Mouse (Mus musculus) cortical plate, adult 2 months (tissue): Measurements from ENCODE around the gene Cd2ap. TPM values are rescaled to one million over a fixed set of nuclear protein-coding genes. Genes with fewer than 3 reads are reported as not detected.
"Not testable (repeated sequence)": the region's sequence is repeated elsewhere in the genome, so short reads cannot be mapped to it uniquely, and the experiment has no call there.

Experiments
- H3K27ac ChIP-seq: fragments of 200-500 bp; 2 replicates; pipeline ENCODE4 v1.5.1; 2012; ENCODE audit warnings: low read length, control low read depth, inconsistent platforms; ENCODE audit not compliant: insufficient read depth
- H3K4me1 ChIP-seq: fragments of 200-500 bp; 2 replicates; pipeline ENCODE4 v1.6.1; 2011; ENCODE audit warnings: low read length; ENCODE audit not compliant: control insufficient read depth, insufficient read depth
- H3K4me3 ChIP-seq: fragments of 200-500 bp; 2 replicates; pipeline ENCODE4 v1.5.1; 2011; ENCODE audit warnings: mild to moderate bottlenecking, low read length, control low read depth; ENCODE audit not compliant: insufficient read depth
- CTCF ChIP-seq: fragments of 200-500 bp; IDR thresholded peaks from 2 replicates; pipeline ENCODE4 v1.5.1; 2011; ENCODE audit warnings: mild to moderate bottlenecking, control low read depth, low read length; ENCODE audit not compliant: insufficient read depth; ENCODE audit errors: extremely low read depth
- POLR2A ChIP-seq: fragments of 200-500 bp; IDR thresholded peaks from 2 replicates; pipeline ENCODE4 v1.6.1; 2011; ENCODE audit warnings: mild to moderate bottlenecking, low read length, control low read depth; ENCODE audit not compliant: insufficient read depth; ENCODE audit errors: extremely low read depth
- polyA plus RNA-seq: library from polyadenylated mRNA; depleted of rRNA; stranded (reverse); fragments of >200 nt; gene quantifications from 2 replicates; pipeline ENCODE4 v1.2.3, GENCODE M21; 2012; rRNA removed

Cd2ap gene
- polyA plus RNA-seq = 19.9 and 20.9 TPM in 2 replicates

DNA sequence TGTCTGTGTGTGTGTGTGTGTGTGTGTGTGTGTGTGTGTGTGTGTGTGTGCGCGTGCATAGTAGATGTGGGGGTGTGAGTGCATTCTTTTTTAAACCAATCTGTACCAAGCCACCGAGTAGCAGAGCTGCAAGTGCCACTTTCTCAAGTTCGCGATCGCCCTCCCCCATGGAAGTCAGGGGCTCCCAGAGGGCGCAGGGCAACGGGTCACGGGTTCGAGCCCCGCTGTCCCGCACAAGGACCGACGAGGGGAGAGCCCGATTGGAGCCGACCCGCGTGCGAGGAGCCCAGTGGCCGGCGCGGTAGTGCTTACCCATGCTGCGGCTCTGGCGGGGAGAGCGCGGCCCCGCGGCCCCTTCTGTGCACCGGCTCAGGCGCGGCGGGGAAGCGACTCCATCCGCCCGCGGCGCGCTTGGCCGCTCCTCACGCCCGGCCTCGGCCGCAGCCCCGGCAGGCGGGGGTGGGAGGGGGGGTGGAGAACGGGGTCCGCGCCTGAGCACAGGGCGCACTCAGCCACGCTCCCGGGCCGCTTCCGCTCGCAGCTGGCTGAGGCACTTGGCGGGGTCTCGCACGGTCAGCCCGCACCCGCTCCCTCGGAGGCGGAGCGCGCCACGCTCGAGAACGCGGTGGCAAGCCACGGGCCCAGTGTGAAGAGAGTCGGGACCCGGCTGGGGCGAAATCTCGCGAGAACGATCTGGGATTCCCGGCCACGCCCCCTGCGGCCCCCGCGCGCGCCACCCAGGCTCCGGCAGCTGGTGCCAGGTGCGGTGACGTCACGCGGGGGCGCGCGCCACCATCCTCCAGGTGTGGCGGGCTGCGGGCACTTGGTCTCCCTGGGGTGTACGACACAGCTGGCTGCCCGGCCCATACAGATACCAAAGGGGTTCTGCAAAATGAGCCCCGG is at the start of gene Cd2ap:
Cd2ap (minus strand) TSS at position 665 of the 903 bp plus-strand sequence.
- peak; percentile 80 for TF ChIP-seq POLR2A
- TF ChIP-seq CTCF = no peak
- H3K4me1 ChIP-seq = peaks cover 2% of the 10 kb centered on the region; the same call in 1 of the 2 replicates
- H3K4me3 ChIP-seq = peak within 1 kb of the TSS; percentile 61
- H3K27ac ChIP-seq = peak within 1 kb of the TSS; percentile 95

- Histone ChIP-seq H3K4me1 (no peaks in the 10 kb centered on the region), H3K27ac (no peak overlapping the region), H3K4me3 (no peak overlapping the region)
- TF ChIP-seq POLR2A = no peak
- no peak for TF ChIP-seq CTCF
These were observed 48.3 kb upstream of the Cd2ap start for GRCm38 (mm10) chr17:42924731-42925130.

DNA sequence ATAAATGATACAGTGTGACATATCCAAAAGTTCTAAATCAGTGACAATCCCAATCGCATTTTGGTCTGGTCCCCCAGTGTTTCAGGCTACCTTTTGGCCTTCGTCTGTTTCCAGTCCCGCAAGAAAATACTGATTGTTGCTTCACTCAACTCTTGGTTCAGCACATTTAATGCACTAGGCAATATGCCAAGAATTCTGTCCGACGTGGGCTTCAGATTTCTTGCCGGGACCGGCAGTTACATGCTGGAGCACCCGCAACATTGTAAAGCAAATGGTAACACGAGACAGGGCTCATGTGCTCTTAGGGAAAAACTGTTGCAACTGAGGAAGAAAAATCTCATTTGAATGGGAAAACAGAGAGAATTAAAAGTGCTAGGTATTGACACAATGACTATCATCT is 42.3 kb upstream of the Cd2ap start:
- H3K27ac ChIP-seq = no peak overlapping the region
- H3K4me3 ChIP-seq = no peak overlapping the region
- no peaks in the 10 kb centered on the region for H3K4me1 ChIP-seq
- TF ChIP-seq CTCF = no peak
- TF ChIP-seq POLR2A = no peak

DNA sequence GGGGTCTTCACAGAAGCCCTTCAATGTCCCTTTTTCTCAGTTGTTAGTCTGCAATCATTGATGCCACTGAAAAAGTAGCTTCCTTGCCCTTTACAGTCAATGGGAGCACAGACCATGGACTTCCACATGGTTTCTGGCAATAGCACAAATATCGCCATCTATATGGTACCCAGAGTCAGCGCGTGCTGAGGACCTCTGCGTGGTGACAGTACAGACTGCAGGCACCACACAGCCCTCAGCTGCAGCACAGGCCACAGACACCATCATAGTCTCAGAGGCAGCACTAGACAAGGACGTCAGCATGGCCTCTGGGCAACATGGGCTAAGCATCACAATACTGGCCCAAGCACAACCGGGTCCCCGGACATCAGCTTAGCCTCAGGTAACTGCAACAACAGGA is 38.3 kb upstream of the Cd2ap start:
- no peak overlapping the region for H3K27ac ChIP-seq
- no peak overlapping the region for H3K4me3 ChIP-seq
- no peak for TF ChIP-seq CTCF
- TF ChIP-seq POLR2A = no peak
- no peaks in the 10 kb centered on the region for H3K4me1 ChIP-seq

DNA sequence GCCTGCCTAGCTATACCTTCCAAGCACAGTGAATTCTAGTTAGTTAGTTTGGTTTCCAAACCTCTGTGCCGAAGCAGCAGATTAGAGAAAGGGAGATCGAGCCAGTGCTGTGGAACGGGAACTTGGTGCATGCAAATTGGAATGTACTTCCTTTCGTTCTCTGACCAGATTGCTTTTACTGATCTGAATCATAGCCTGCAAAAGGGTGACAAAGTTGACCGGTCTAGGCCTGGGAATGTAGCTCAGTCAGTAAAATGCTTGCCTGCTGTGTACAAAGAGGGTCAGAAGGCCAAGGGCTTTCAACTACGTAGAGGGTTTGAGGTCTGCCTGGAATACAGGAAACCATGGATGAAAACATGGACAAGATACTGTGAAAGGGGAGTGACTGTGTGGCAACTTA is 35.7 kb upstream of the Cd2ap start:
- Histone ChIP-seq H3K27ac (no peak overlapping the region), H3K4me1 (no peaks in the 10 kb centered on the region), H3K4me3 (no peak overlapping the region)
- no peak for TF ChIP-seq POLR2A

DNA sequence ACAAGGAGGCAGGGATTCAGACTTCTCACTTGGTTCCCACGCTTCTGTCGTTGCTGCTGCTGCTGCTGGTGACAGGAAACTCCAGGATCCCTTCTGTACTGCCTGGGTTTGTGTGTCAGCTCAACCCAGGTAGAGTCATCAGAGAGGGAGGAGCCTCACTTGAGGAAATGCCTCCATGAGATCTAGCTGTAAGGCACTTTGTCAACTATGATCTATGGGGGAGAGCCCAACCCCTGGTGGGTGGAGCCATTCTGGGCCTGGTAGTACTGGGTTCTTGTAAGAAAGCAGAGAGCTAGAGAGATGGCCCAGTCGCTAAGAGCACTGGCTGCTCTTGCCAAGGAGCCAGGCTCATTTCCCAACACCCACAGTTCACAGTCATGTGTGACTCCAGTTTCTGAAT is 34.0 kb upstream of the Cd2ap start:
- no peak for TF ChIP-seq POLR2A
- Histone ChIP-seq H3K4me1 (no peaks in the 10 kb centered on the region), H3K4me3 (no peak overlapping the region), H3K27ac (no peak overlapping the region)

DNA sequence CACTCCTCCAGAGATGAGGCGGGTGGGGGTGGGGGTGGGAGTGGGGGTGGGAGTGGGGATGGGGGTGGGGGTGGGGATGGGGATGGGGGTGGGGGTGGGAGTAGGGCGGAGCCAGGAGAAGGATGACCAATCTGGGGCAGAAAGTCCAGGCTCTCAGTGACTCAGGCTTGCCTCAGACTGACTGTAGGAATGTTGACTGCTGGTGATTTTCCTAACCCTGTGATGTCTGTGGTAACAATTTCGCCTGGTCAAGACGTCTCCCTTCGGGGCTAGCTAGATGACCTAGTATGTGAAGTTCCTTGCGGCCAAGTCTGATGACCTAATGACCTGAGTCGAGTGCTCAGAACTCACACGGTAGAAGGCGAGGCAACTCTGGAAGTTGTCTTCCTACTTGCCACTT is 32.9 kb upstream of the Cd2ap start:
- H3K4me3 ChIP-seq = no peak overlapping the region

GRCm38 (mm10) chr17:42908744-42909370 is 32.4 kb upstream of the Cd2ap start:
- Histone ChIP-seq H3K4me1 (no peaks in the 10 kb centered on the region), H3K27ac (no peak overlapping the region), H3K4me3 (no peak overlapping the region)
- TF ChIP-seq POLR2A (no peak), CTCF (no peak)

More for the DNA sequence above, 32.9 kb upstream of the Cd2ap start:
- no peaks in the 10 kb centered on the region for H3K4me1 ChIP-seq
- no peak overlapping the region for H3K27ac ChIP-seq
- TF ChIP-seq CTCF (no peak), POLR2A (no peak)

- no peaks in the 10 kb centered on the region for H3K4me1 ChIP-seq
- H3K27ac ChIP-seq = no peak overlapping the region
- no peak for TF ChIP-seq CTCF
- no peak for TF ChIP-seq POLR2A
- no peak overlapping the region for H3K4me3 ChIP-seq
These were observed 31.7 kb upstream of the Cd2ap start for GRCm38 (mm10) chr17:42908136-42908535.

DNA sequence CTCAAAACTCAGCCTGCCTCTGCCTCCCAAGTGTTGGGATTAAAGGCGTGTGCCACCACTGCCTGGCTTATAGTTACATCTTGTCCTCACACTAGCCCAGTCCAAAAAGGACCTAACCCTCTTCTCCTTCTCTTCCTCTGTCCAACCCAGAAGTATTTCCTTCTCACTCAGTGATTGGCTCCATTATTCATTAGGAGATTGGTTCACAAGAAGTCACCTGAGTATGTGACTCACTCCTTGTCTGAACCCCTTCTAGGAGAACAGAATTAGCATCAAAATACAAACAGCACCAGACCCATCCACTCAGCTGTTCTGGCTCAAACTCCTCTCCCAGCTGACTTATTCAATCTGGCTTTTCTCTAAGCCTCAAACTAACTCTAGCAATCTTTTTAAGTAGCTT is 30.0 kb upstream of the Cd2ap start:
- H3K4me1 ChIP-seq, H3K4me3 ChIP-seq, H3K27ac ChIP-seq: not testable (repeated sequence)
